Mouse (Mus musculus) CD8-positive naive resting alpha-beta T cell, adult 2 months (primary cell): ENCODE data around the gene Ccdc33.

Experiments used
- DNase-seq, 2 experiments: peaks; one replicate each; pipeline ENCODE4 v3.0.0; 2022; ENCODE audit warnings: low read depth in 2 of 2, low spot score in 2 of 2

The Ccdc33 gene

DNA sequence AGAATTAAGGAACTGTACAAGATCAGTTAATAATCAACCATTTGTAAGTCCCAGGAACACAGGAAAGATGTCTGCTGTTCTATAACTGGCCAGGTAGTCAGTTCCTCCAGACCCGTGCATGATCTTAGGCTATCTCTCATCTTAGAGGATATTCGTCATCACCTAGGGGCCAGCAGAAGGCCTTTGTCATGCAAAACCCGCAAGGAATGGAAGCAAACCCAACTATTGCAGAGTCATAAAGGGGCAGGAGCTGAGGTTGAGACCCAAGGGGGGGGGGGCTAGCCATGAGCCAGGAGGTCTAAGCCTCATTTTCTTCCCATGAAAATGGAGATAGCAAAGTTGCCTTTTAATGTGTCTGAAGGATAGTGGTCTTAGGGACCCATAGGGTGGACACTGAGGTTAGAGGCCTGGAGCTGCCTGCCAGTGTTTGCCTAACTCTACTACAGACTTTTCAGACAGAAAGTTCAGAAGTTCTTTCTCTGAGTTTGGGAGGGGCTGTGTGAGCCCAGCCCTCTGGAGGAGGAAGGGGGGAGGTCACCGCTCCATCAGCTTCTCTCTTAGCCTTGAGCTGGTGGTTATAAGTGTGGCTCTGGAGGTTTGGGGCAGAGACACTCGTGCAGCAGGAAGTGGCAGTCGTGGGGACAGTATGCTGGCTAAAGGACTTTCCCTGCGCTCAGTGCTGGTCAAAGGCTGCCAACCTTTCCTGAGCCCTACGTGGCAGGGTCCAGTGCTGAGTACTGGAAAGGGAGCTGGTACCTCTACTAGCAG is 104.0 kb downstream of the Ccdc33 start:
- DNase-seq = no peak

DNA sequence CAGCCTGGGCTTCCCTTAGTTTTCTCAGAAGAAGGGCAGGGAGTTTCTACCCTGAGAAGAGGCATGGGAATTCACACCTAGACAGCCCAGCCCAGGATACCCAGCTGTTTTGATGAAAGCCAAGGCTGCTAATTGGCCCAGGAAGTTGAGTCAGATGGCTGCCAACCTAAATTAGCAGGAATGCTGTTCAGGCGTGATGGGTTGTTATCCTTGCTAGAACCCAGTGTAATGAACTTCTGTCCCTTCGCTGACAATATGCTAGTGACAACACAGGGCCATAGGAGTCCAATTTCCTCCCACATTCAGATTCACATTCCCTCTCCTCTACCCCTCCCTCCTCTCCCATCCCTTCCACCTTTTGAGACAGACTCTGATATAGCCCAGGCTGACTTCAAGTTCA is 105.7 kb downstream of the Ccdc33 start:
- no peak for DNase-seq

GRCm38 (mm10) chr9:58012486-58012885 is 106.1 kb downstream of the Ccdc33 start:
- no peak for DNase-seq

GRCm38 (mm10) chr9:58011552-58011951 is 107.1 kb downstream of the Ccdc33 start:
- DNase-seq = no peak

DNA sequence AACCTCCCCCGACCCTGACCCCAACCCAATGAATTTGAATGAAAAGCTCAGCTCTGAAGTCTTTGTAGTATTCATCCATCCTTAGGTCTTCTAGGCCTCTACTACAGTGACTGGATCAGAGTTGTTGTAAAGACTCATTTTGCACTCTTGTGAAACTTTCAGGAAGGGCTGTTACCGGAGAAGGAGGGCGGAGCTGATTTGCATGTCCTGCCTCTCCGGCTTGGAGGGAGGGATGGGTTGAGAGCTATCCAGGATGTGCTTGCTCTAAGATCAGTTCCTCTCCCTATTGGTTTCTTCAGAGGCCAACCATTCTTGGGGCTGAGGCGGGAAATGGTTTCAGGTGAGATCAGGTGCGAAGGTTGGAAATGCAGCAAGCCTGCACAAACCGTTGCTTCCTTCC is 107.6 kb downstream of the Ccdc33 start:
- no peak for DNase-seq

DNA sequence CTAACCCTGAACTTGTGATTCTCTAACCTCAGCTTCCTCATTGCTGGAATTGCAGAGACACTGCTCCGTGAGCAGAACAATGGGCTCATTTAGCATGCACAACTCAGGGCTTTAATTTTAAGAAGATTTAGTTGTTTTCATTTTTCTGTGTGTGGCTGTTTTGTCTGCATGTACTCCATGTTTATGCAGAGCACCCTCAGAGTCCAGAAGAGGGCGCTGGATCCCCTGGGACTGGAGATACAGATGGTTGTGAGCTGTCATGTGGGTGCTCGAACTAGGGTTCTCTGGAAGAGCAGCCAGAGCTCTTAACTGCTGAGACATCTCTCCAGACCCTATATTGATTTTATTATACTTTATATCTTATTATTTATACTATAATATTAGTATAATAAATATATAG is 109.0 kb downstream of the Ccdc33 start:
- DNase-seq = no peak

DNA sequence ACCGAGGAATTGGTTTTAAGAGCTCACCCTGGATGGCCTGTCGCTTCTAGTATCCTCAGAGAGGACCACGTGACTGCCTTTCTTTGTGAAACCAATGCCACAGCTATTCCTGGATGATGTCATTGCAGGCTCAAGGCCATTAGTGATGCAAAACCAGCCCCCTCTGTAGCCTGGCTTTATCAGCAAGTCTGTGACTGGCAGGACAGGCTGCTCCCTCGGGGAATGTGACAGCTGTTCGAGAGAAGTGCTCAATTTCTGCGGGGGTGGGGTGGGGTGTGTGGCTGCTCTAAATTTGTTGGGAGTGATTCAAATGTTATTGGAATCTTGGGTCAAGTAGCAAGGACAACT is 109.6 kb downstream of the Ccdc33 start:
- DNase-seq = no peak

DNA sequence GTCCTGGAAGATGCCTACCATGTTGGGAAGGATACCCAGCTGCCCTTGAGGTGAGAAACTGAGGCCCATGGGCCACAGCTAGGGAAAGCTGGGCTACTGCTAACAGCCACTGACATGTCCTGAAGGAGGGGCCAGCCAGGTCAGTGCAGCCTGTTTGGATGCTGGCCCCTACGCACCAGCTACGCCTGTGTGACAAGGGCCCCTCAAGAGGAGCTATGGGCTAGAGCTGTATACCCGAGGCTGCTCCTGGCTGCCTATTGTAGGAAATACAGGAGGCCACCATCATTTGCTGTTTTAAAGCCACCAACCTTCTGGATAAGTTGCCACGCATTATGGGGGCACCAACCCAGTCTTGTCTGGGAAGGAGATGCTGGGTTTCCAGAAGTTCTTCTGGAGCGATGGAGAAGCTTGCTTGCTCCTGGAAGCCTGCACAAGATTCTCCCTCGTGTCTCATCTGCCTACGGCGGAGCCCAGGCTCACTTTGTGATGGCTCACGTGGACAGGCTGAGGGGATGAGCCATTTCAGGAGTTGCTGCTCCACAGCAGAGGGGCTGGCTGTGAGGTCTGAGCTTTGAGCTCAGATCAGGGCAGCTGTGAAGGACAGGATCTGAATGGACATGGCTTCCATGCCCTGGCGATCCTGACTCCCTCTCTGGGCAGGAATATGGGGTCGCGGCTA is 110.1 kb downstream of the Ccdc33 start:
- DNase-seq = no peak

- no peak for DNase-seq
Measured at GRCm38 (mm10) chr9:58005753-58006461, 112.7 kb downstream of the Ccdc33 start, which contains the start of gene Cyp11a1. Gene Cyp11a1, plus strand, starts transcription at chr9:58006411.

GRCm38 (mm10) chr9:58003272-58003671 is 115.4 kb downstream of the Ccdc33 start:
- DNase-seq = no peak

DNA sequence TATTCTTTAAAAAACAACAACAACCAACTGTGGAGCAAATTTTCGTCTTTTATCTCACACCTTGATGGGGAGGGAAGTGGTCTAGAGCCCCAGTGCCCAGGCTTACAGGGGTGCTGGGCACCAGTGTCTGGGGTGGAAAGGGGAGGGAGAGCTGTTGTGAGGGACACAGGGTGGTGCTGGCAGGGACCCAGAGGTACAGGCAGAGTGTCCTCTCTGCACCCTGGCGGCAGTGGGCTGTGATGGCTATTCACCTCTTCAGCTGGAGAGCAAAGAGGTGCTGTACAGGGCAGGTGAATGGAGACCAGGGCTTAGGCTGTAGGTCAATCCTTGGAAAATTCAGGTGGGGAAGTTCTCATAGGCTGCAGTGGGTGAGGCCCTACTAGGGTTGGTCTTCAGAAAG is 118.9 kb downstream of the Ccdc33 start:
- DNase-seq = no peak

DNA sequence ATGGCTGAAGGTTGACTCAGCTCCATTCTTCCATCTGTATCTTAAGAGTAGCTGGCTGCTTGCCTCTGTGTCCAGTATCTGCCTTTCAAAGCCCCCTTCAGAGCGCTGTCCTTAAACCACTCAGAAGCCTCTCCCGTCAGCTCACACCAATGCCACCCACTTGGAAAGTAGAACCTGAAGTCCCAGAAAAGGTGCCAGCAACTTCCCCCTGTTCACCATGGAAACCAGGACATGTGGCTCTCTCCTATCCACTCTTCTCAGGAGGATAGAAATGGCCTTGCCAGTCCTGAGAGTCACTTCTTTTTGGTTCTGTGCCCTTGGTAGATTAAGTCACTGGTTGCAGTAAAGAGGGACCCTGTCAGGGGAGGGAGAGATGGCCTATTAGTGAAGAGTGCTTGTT is 119.9 kb downstream of the Ccdc33 start:
- DNase-seq = no peak

DNA sequence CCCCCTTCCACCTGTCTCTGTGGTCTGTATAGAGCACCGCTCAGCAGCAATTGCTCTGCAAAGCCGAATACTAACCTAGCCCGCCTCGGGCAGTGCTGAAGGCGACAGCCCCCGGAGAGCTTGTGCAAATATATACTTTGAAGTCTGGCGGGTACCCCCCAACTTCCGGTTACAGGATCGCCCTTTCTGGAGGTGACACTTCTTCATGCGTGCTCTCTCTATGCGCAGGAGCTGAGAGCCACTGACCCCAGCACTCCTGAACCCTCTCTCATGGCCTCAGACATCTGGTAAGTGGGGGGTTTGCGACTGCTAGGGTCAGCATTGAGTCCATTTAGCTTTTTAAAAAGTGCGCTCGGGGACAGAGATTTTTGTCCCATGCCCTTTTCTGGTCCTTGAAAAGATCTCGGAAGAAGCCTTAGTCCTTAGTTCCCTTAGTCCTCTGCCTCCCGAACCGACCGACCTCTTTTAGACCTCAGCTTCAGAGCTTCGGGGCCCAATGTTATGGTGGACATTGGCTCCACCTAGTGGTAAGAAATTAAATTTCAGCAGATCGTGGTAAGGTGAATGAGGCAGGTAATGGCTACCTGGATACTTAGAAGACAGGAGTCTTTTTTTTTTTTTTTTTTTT is 120.5 kb downstream of the Ccdc33 start:
- peak; percentile 54 to 71 for DNase-seq

- DNase-seq = no peak
Measured at GRCm38 (mm10) chr9:57997511-57998031, 121.1 kb downstream of the Ccdc33 start.

DNA sequence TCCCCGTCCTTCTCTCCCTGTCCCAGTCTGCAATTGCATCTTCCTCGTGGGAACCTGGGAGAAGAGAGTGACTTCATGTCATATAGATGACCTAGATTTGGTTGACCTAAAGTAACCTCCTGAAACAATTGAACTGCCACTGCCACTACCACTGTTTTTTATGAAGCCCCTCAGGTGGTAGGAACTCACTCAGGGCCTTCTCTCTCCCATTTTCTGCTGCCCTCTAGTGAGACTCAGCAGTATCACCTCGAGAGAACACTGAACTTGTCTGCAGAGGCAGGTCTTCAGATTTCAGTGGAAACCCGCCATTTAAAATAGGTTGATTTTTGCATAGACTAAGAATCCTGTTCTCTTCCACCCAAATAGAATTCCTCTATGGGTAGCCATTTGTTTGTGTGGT is 123.3 kb downstream of the Ccdc33 start:
- no peak for DNase-seq

GRCm38 (mm10) chr9:57992781-57993591 is 125.6 kb downstream of the Ccdc33 start:
- DNase-seq = no peak

DNA sequence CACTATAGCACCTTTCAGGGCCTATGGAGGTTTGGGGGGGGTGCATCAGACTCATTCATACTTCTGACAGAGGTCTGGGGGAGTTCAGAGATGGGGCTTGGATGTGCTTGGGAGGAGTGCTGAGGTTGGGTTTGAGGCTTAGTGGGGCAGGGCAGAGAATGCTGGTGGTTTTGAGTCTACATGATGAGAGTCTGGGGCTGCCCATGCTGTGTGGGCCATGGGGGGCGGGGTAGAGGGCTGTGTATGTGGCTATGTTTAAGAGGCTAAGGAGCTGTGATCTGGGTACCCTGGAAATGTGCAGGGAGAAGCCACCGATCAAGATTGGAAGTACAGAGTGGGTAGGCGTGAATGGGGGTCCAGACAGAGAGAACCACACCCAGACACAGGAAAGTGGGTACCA is 126.6 kb downstream of the Ccdc33 start:
- no peak for DNase-seq

DNA sequence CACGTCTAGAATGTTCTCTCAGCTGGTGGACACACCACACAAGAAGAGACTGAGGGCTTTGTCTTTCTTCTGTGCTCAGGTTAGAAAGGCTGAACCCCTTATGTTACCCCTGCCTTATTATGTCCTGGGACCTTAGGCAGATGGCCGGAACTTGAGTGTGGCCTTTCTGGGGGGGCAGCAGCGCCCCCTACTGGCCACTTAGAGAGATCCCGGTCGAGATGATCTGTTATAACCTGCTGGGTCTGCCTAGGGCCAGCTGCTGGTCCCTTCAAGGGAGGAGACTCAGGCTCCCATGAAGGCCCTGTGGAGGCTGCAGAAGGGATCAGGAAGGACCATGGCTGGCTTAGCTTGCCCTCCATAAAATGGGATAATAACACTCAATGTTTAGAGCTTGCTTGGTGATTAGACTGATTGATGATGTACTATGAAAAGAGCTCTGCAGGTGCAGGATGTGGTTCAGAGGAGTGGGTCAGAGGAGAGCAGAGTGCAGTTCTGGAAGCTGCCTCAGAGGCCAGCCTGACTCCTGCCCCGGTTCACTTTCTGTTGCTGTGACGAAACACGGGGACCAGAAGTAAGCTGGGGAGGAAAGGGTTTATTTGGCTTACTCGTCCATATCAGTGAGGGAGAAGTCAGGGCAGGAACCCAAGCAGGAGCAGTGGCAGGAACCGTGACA is 128.0 kb downstream of the Ccdc33 start:
- peak; percentile 39 to 49 for DNase-seq

DNA sequence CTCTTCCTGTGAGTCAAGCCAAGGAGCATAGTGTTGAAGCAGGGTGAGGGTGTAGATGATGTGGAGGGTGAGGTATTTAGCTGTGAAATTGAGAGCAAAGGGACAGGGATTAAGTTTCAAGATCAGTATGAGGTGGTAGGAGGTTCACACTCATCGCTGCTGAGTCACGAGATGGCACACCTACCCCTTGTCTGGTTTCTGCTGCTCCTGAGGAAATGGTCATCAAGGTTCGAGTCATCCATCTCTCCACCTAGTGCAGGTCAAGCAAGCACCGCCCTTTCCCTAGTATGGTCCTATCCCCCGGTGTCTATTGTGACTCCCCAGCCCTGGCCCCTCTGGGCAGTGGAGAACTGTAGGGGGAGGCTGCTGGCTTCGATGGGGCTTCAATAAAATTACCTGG is 129.3 kb downstream of the Ccdc33 start:
- no peak for DNase-seq

- DNase-seq = no peak
Measured at GRCm38 (mm10) chr9:57988098-57988497, 130.5 kb downstream of the Ccdc33 start.
